Mouse (Mus musculus) gonadal fat pad, adult 2 months (tissue): Measurements from ENCODE around the gene Olfr918. TPM values are rescaled to one million over a fixed set of nuclear protein-coding genes. Genes with fewer than 3 reads are reported as not detected.

Experiments
- DNase-seq: peaks from one replicate; pipeline ENCODE4 v3.0.0-alpha.2; 2012; ENCODE audit warnings: low read depth
- polyA plus RNA-seq: library from polyadenylated mRNA; depleted of rRNA; stranded (reverse); fragments of >200 nt; gene quantifications from 2 replicates; pipeline ENCODE4 v1.2.3, GENCODE M21; 2012; rRNA removed

The Olfr918 gene
- polyA plus RNA-seq, result not detected in 2 replicates

GRCm38 (mm10) chr9:38674501-38674900 is at the start of gene Olfr918:
Gene Olfr918, minus strand, starts transcription at chr9:38674601.
- no peak for DNase-seq

DNA sequence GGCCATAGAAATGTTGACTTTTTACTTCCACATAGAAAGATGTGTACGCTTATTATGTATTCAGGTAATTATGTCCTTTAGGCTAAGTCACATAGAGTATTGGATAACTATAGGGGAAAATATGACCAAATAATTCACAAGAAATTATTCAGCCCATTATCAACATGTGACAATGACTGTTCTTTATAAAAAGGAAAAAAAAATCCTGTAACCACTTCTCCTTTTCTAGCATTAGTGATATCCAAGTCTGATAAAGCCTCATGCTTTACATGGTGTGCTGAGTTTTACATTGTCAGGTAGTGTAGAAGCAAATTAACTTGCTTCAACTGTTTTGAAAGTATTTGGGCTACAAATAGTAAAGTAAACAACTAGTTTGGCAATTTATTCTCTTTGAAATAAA is 49.6 kb upstream of the Olfr918 start:
- DNase-seq, result no peak

GRCm38 (mm10) chr9:38718927-38719441 is 44.6 kb upstream of the Olfr918 start:
- DNase-seq, result peak; percentile 9

GRCm38 (mm10) chr9:38718102-38718501 is 43.7 kb upstream of the Olfr918 start, which contains the start of gene Vwa5a:
Gene Vwa5a, plus strand, starts transcription at chr9:38718268.
- peak; percentile 6 for DNase-seq

DNA sequence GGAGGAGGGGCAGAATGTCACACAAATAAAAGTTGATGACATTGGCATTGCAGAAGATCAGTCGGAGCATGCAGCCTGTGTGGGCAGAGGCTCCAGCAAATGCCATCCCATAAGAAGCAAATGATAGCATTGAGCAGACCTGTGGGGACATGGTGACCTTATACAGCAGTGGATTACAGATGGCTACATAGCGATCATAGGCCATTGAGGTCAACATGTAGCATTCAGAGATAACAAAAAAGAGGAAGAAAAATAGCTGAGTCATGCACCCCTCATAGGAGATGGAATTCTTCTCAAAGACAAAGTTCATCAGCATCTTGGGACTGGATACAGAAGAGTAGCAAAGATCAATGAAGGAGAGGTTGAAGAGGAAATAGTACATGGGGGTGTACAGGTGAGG is 1.5 kb downstream of the Olfr918 start:
- DNase-seq, result no peak

DNA sequence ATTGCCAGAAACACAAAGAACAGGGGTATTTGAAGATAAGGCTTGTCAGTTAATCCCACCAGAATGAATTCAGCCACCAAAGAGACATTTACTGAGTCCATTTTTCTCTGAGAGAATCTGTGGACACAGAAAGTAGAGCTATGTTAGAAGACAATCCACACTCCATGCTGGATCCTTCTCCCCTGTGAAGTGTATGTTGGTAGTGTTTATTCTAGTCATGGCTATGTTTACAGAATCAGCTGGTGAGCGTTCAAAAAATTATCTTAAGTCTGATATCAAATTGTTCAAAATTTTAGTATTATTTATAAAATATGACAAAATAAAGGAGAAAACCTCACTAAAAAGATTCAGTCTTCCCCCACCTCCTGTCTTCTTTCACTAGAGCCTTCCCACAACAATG is 8.7 kb downstream of the Olfr918 start, which contains the start of gene Olfr917:
Olfr917 (minus strand) TSS at position 101 of the 400 bp plus-strand sequence.
- DNase-seq, result no peak

- no peak for DNase-seq
Measured at GRCm38 (mm10) chr9:38659775-38660174, 14.6 kb downstream of the Olfr918 start, which contains the start of gene Olfr916. Gene Olfr916, minus strand, starts transcription at chr9:38659875.

- no peak for DNase-seq
Measured at GRCm38 (mm10) chr9:38632406-38632805, 42.0 kb downstream of the Olfr918 start.

Other genes starting within 250 kb of the Olfr918 start
- not detected in 2 replicates for gene Olfr901, start 245.1 kb downstream of the Olfr918 start, polyA plus RNA-seq
- not detected in 2 replicates for gene Olfr902, start 226.9 kb downstream of the Olfr918 start, polyA plus RNA-seq
- not detected in 2 replicates for gene Olfr904, start 211.5 kb downstream of the Olfr918 start, polyA plus RNA-seq
- gene Olfr905, start 203.5 kb downstream of the Olfr918 start, polyA plus RNA-seq, result not detected in 2 replicates
- not detected in 2 replicates for gene Olfr906, start 187.5 kb downstream of the Olfr918 start, polyA plus RNA-seq
- not detected in 2 replicates for gene Olfr907, start 178.8 kb downstream of the Olfr918 start, polyA plus RNA-seq
- not detected in 2 replicates for gene Olfr911-ps1, start 153.0 kb downstream of the Olfr918 start, polyA plus RNA-seq
- gene Olfr910, start 136.8 kb downstream of the Olfr918 start, polyA plus RNA-seq, result not detected in 2 replicates
- not detected in 2 replicates for gene Olfr912, start 94.4 kb downstream of the Olfr918 start, polyA plus RNA-seq
- not detected in 2 replicates for gene Olfr913, start 81.8 kb downstream of the Olfr918 start, polyA plus RNA-seq
- gene Olfr914, start 69.5 kb downstream of the Olfr918 start, polyA plus RNA-seq, result not detected in 2 replicates
- not detected in 2 replicates for gene Olfr916, start 14.7 kb downstream of the Olfr918 start, polyA plus RNA-seq
- gene Olfr917, start 8.8 kb downstream of the Olfr918 start, polyA plus RNA-seq, result not detected in 2 replicates
- gene Olfr919, start 29.1 kb upstream of the Olfr918 start, polyA plus RNA-seq, result not detected in 2 replicates
- 18.3 and 23.6 TPM in 2 replicates for gene Vwa5a, start 43.7 kb upstream of the Olfr918 start, polyA plus RNA-seq
- gene Olfr920, start 77.7 kb upstream of the Olfr918 start, polyA plus RNA-seq, result 0.19 and 0.20 TPM in 2 replicates
- 0.03 TPM in 1 of 2 replicates, not detected in the other for gene Olfr921, start 98.5 kb upstream of the Olfr918 start, polyA plus RNA-seq
- not detected in 2 replicates for gene Olfr922, start 140.0 kb upstream of the Olfr918 start, polyA plus RNA-seq
- gene Olfr923, start 151.9 kb upstream of the Olfr918 start, polyA plus RNA-seq, result not detected in 2 replicates
- not detected in 2 replicates for gene Olfr924, start 169.8 kb upstream of the Olfr918 start, polyA plus RNA-seq
- gene Olfr26, start 180.5 kb upstream of the Olfr918 start, polyA plus RNA-seq, result not detected in 2 replicates
- gene Olfr926, start 202.5 kb upstream of the Olfr918 start, polyA plus RNA-seq, result not detected in 2 replicates